Mouse (Mus musculus) frontal cortex, postnatal 36 days (tissue): ENCODE data around the gene Cpeb2.
A peak's percentile ranks its signal among the peaks of the same experiment; 100 is the strongest.

Experiments
- DNase-seq, 2 experiments: peaks; one replicate each; pipeline ENCODE4 v3.0.0; 2022; ENCODE audit warnings: low spot score in 2 of 2

Cpeb2 gene

DNA sequence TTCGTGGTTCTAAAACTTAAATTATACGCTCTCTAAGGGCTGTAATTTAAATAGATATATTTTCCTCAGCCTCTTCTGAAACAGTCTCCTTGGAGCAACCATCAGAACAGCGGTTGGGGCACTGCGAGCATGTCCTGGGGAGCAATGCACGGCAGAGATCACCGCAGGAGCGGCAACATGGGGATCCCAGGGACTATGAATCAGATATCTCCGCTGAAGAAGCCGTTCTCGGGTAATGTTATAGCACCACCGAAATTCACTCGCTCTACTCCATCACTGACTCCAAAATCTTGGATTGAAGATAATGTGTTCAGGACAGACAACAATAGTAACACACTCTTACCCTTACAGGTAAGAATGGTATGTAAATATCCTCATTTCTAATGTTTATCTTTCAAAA is 4.3 kb downstream of the Cpeb2 start:
- no peak for DNase-seq

DNA sequence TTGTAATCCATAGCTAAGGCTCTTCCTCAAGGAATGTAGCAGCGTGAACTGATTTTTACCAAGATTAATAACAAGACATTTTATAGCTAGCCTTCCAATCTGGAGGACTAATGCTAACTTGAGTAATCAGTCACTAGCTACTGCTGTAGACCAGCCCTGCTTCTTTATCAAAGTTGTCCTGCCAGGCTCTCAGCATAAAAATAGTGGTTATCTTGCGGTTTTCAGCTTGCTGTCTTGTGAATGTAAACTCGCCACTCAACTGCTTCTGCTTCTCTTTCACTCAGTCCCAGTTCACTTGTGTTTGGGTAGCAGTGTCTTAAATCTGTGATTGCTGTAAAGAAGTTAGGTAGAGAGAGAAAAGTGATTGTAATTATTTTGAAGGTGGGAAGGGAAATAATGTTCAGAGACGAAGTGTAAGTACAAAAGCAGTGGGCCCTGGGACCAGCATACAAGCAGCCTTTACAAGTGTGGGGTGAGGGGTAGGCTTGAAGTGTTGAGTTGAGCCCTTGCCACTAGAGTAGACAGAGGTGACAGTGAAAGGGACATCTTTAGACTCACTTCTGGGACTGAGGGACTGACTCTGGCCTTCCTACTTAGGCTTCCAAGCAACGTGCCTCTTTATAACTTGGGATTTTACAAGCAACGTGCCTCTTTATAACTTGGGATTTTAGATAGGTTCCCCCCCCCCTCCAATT is 6.3 kb downstream of the Cpeb2 start:
- no peak for DNase-seq

GRCm38 (mm10) chr5:43240729-43241128 is 7.8 kb downstream of the Cpeb2 start:
- no peak for DNase-seq

- DNase-seq = no peak
These were observed 13.3 kb downstream of the Cpeb2 start for GRCm38 (mm10) chr5:43246236-43246635.

DNA sequence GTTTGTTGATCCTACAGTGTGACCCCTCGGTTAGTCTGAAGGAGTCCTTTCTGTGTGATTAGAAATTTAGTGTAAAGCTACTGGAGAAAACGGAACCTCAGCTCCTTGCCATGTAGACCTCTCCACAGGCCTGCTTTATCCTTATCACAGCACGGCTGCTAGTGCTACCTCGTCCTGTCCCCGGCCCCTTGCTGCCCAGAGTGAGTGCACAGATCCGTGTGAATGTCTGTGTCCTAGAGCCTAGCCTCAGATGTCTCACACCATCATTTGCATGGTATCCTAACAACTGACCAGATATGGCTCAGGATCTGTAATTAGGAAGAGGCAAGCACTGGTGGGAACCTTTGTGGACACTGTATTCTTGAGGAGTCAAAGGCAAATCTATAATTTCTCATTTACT is 14.0 kb downstream of the Cpeb2 start:
- no peak for DNase-seq

GRCm38 (mm10) chr5:43248001-43248430 is 15.0 kb downstream of the Cpeb2 start:
- DNase-seq = peak in 1 of 2 experiments; percentile 31

DNA sequence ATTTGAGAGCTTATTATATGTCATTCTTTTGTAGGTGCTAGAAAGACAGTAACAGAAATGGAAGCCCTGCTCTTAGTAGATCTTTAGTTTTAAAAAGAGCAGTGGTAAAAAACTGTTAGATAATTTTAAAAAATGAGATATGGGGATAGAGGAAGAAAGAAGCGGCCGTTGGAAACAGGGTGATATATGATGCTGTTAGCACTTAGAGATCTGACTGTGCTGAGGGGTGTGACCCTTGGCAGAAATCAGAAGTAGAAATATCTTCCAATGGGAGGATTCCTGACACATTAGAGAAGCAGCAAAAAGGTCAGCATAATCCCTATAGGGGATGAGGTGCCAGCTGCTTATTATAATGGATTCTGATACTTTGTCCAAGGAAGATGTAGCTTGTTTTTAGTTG is 24.5 kb downstream of the Cpeb2 start:
- DNase-seq = no peak

DNA sequence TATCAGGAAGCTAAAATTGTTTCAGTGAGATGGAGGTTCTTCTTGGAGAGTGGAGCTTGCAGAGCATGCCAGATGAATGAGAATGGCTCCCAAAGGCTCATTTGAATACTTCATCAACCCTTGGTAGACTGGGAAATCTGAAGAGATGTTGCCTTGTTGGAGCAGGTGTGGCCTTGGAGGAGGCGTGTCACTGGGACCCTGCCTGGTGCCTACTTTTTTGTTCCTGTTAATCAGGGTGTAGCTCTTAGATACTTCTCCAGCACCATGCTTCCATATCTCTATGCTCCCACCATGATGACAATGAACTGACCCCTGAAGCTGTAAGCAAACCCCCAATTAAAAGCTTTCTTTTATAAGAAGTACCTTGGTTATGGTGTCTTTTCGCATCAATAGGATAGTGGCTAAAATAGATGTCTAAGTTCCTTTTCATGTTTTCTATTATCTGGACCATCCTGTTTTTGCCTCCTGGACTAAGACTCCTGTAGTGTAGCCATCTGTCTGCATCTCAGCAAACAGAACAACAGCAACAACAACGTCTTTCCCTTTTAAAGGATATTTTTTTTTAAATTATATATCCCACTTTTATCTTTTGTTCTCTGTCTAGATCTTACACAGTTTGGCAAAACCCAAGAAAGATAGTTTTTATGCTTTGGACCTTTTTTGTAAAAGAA is 25.6 kb downstream of the Cpeb2 start:
- DNase-seq = no peak

DNA sequence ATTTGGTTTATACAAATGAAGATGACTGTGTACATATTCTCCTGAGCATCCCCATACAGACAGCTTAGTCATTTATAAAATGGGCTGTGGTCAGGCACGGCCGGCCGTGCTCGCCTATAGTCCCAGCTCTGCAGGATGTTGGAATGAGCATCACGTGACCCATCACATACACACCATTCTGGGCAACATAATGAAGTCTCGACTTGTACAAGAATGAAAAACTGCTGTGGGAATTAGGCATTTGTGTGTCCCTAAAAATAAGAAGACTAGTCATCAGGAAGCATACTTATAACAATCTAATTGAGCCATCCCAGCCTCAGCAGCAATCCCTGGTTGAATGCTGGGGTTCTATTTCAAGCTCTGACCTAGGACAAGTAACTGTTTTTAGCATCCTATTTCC is 28.8 kb downstream of the Cpeb2 start:
- no peak for DNase-seq

- DNase-seq = no peak
These were observed 31.0 kb downstream of the Cpeb2 start for GRCm38 (mm10) chr5:43263951-43264350.

DNA sequence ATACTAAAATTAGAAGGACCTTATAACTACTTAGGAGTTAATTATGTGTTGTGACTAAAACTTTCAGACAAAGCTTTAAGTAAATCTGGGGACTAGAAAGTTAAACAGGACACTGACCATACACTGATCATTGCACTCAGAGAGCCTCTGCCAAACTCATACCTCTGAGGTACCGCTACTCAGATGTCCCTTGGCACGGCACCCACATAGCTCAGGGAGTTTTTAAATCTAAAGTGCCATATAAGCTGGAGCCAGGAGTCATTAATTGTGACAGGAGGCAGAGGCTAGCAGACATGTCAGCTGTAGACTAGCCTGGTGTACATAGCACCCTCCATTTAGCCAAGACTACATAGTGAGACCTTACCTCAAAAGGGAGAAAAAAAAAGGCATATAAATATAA is 31.7 kb downstream of the Cpeb2 start:
- no peak for DNase-seq

- no peak for DNase-seq
These were observed 45.0 kb downstream of the Cpeb2 start for GRCm38 (mm10) chr5:43277982-43278381.

GRCm38 (mm10) chr5:43279774-43280173 is 46.8 kb downstream of the Cpeb2 start:
- no peak for DNase-seq

DNA sequence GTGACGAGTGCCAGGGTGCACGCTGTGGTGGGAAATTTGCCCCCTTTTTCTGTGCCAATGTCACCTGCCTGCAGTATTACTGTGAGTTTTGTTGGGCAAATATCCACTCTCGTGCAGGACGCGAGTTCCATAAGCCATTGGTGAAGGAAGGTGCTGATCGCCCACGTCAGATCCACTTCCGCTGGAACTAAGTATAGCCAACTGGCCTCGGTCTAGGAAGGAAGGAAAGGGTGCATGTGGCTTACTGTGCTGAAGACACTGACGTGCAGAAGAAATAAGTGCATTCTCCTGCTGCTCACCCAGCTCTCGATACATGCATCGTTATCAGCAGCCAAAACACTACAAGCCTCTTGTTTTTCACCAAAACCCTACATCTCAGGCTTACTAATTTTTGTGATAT is 52.8 kb downstream of the Cpeb2 start:
- peak; percentile 19 to 60 for DNase-seq

DNA sequence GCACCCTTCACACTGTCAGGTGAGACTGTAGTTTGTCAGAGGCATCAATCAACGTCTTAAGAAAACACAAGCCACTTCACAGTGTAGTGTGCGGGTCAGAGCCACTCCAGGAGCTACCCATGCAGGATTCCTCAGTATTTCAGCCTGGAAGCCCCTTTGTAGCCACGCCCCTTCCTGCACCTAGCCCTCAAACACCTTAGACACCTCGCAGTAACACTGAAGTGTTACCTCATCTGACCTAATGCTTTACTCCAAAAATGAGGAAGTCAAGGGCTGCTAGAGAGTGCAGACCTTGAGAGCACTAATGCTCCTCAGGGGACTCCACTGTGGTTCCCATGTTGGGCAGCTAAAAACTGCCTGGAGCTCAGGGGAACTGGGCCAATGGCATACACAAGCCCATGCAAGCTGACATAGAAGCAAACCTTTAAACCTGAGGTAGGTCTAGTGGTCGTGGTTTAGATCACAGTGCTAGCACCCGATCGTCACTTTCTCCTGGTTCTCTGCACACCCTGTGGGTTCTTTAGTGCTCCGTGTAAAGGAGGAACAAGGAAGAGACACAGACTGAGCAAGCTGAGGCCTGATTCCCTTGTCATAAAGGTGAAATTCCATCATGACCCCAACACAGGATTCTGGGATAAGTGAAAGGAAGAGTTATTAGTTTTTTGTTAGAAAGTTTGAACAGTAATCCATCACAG is 56.9 kb downstream of the Cpeb2 start:
- DNase-seq = no peak

GRCm38 (mm10) chr5:43293136-43293535 is 60.2 kb downstream of the Cpeb2 start:
- no peak for DNase-seq

GRCm38 (mm10) chr5:43297459-43297858 is 64.5 kb downstream of the Cpeb2 start:
- no peak for DNase-seq

DNA sequence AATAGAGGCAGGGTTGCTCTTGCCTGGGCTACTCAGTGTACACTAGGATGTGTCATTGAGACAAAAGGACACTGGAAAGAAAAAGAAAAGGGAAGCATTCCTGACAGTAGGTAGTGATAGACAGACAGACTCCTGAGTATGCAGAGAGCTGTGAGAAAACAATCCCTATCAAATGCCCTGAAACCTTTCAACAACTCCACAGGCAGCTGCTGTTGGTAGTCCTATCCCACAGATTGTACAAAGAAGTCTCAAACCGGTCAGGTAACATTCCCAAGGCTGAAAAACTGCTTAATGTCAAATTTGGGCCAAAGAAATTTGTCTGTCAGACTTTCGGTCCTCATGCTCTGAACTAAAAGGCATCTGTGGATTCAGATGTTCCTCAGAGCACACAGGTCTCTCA is 66.0 kb downstream of the Cpeb2 start:
- no peak for DNase-seq

GRCm38 (mm10) chr5:43300076-43300475 is 67.1 kb downstream of the Cpeb2 start:
- no peak for DNase-seq

DNA sequence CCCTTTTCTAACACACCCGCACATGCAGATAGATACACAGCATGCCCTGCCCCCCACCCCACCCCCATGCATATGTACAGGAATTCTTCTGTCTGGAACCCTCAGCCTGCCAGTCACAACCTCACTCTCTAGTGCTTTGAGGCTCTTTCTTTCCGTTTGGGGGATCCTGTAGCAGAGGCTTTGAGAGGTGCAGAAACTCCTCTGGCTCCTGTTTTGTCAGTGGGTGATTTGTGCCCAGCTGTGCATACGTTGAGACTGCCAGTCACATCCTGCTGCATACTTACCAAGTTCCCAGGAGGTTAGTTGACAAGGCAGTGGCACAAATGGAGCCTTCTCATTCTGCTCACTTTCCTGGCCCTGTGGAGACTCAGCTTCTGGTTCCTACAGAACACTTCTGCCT is 68.0 kb downstream of the Cpeb2 start:
- DNase-seq = no peak

GRCm38 (mm10) chr5:43303504-43303903 is 70.5 kb downstream of the Cpeb2 start:
- no peak for DNase-seq

DNA sequence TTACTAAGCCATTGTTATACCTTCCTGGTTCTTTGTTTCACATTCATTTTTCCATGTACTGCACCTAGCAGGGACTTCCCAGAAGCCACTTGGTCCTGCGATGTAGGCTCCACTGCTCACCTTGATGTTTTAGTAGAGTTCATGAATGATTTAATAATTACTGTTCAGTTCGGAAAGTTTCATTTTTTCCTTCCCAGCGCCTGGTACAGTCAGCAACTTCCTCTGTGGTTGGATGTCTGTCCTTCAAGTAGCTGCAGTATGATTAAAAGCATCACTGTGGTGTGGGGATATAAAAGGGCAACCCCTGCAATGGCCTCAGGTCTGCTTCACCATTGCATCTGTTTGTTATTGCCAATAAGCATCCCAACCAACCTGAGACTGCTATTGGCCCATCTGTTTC is 72.5 kb downstream of the Cpeb2 start:
- no peak for DNase-seq

- no peak for DNase-seq
These were observed 77.0 kb downstream of the Cpeb2 start for GRCm38 (mm10) chr5:43309961-43310360.
